Mouse (Mus musculus) lung, postnatal 0 days (tissue): ENCODE results near the gene Entpd2.

Experiments used
- CTCF ChIP-seq: IDR thresholded peaks from 2 replicates; pipeline ENCODE4 v1.5.1; 2016; ENCODE audit warnings: antibody characterized with exemption, mild to moderate bottlenecking
- EP300 ChIP-seq: IDR thresholded peaks from 2 replicates; pipeline ENCODE4 v1.6.1; 2016; ENCODE audit warnings: antibody characterized with exemption, mild to moderate bottlenecking, control low read depth

GRCm38 (mm10) chr2:25356208-25357079, 39.2 kb upstream of the Entpd2 start, which contains the start of gene Dpp7:
- no peak for TF ChIP-seq CTCF
- no peak for TF ChIP-seq EP300
